Mouse (Mus musculus) lung, postnatal 0 days (tissue): ENCODE results near the gene Cd248.
A peak's percentile ranks its signal among the peaks of the same experiment; 100 is the strongest.

ENCODE experiments used
- CTCF ChIP-seq: IDR thresholded peaks from 2 replicates; pipeline ENCODE4 v1.5.1; 2016; ENCODE audit warnings: antibody characterized with exemption, mild to moderate bottlenecking
- EP300 ChIP-seq: IDR thresholded peaks from 2 replicates; pipeline ENCODE4 v1.6.1; 2016; ENCODE audit warnings: antibody characterized with exemption, mild to moderate bottlenecking, control low read depth

- no peak for TF ChIP-seq CTCF
- TF ChIP-seq EP300 = 0 out of 2 replicates have a peak, but pooled peaks have one; percentile 20
Observed at GRCm38 (mm10) chr19:5073518-5073917, 5.6 kb downstream of the Cd248 start.
